Mouse (Mus musculus): ENCODE results near the gene Nrxn1.

GRCm38 (mm10) chr17:90384856-90385255 lies 708.0 kb downstream of the Nrxn1 start:
- TF ChIP-seq HCFC1 (IDR thresholded peaks at IDR 0.05; ENCODE audit: borderline replicate concordance, insufficient read depth, low read length) (no peak), MAFK (IDR thresholded peaks at IDR 0.05; ENCODE audit: insufficient read depth, low read depth, low read length) (no peak)

Data from ES-E14 (cell line).